Mouse (Mus musculus): ENCODE measurements around the gene Gm156. TPM values are rescaled to one million over a fixed set of nuclear protein-coding genes. Genes with fewer than 3 reads are reported as not detected.

Gm156 gene
- polyA plus RNA-seq, 1 experiment from 2014 or later: not detected

DNA sequence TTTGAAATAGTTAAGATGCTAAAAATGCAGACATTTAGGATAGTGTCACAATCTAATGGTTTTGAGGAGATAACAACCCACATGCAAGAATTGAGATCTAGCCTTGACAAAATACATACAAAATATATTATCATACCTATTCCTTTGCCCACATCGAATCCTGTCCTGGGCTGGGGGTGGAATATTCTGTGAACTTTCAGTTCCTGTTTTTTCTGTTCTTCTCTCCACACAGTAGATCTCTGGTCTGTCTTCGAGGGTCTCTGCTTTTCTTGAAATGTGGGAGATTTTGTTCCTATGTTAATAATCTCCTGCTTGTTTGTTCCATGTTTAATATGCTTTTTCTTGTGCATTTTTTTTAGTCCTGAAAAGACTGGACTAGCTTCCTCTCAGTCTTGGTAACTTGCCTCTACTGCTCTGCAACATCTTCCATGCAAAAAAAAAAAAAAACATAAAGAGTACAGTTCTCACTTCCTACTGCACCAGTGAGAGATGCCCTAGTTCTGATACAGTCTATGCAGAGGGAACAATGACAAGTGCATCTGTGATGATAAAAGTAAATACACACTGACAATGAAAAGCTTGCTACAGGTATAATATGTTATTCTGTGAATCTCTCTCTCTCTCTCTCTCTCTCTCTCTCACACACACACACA, 43.9 kb downstream of the Gm156 start, which contains the start of gene Klri2:
Gene Klri2 (minus strand): TSS at position 416 of the 653 bp plus-strand sequence.
- no peak for ATAC-seq
- H3K4me3 ChIP-seq (ENCODE audit: low read depth, low read length): no peak within 1 kb of the TSS
- H3K27ac ChIP-seq (ENCODE audit: low read depth, low read length): no peak within 1 kb of the TSS
- no peaks in the 10 kb centered on the region for H3K9me3 ChIP-seq (ENCODE audit: control insufficient read depth)
- no peaks in the 10 kb centered on the region for H3K27me3 ChIP-seq (replicated peaks; ENCODE audit: control insufficient read depth, insufficient read depth, low read length)
- H3K36me3 ChIP-seq (ENCODE audit: control insufficient read depth, insufficient read depth): no peaks in the 10 kb centered on the region
- WGBS: 59% methylated on average over 2 of the region's 2 CpGs
- no peak for TF ChIP-seq CTCF (IDR thresholded peaks at IDR 0.05; ENCODE audit: low read depth)
- no peak within 1 kb of the TSS for H3K9ac ChIP-seq (ENCODE audit: low read depth, low read length)
- H3K4me1 ChIP-seq (replicated peaks; ENCODE audit: control insufficient read depth, insufficient read depth, low read length): no peaks in the 10 kb centered on the region
- no peak within 1 kb of the TSS for H3K4me2 ChIP-seq (replicated peaks; ENCODE audit: low read depth)

- H3K4me3 ChIP-seq (ENCODE audit: low read depth, low read length): no peak overlapping the region
- no peaks in the 10 kb centered on the region for H3K27me3 ChIP-seq (replicated peaks; ENCODE audit: control insufficient read depth, insufficient read depth, low read length)
- no peak for ATAC-seq
- no peaks in the 10 kb centered on the region for H3K9me3 ChIP-seq (ENCODE audit: control insufficient read depth)
- no peaks in the 10 kb centered on the region for H3K36me3 ChIP-seq (ENCODE audit: control insufficient read depth, insufficient read depth)
- H3K27ac ChIP-seq (ENCODE audit: low read depth, low read length): no peak overlapping the region
- no peak overlapping the region for H3K4me2 ChIP-seq (replicated peaks; ENCODE audit: low read depth)
- TF ChIP-seq CTCF (IDR thresholded peaks at IDR 0.05; ENCODE audit: low read depth): no peak
- H3K9ac ChIP-seq (ENCODE audit: low read depth, low read length): no peak overlapping the region
- no peaks in the 10 kb centered on the region for H3K4me1 ChIP-seq (replicated peaks; ENCODE audit: control insufficient read depth, insufficient read depth, low read length)
These were observed 47.7 kb downstream of the Gm156 start for GRCm38 (mm10) chr6:129736414-129736813.

DNA sequence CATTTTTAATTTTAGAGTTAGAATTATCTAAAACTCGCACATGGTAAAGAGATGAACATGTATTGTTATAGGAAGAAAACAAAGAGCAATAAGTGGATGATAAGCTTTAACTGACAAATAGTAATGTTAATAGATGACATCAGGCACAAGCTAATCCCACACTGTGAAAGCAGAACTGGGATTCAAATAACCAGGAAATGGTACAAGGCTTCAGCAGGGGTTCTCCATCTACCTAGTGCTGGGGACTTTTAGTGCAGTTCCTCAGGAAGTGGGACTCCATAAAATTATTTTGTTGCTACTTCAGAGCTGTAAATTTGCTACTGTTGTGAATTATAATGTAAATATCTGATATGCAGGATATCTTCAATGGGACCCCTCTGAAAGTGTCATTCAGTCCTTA, 56.8 kb downstream of the Gm156 start:
- Histone ChIP-seq H3K4me1 (replicated peaks; ENCODE audit: control insufficient read depth, insufficient read depth, low read length) (no peaks in the 10 kb centered on the region), H3K9me3 (ENCODE audit: control insufficient read depth) (no peaks in the 10 kb centered on the region), H3K9ac (ENCODE audit: low read depth, low read length) (no peak overlapping the region), H3K27me3 (replicated peaks; ENCODE audit: control insufficient read depth, insufficient read depth, low read length) (no peaks in the 10 kb centered on the region), H3K27ac (ENCODE audit: low read depth, low read length) (no peak overlapping the region), H3K36me3 (ENCODE audit: control insufficient read depth, insufficient read depth) (no peaks in the 10 kb centered on the region), H3K4me3 (ENCODE audit: low read depth, low read length) (no peak overlapping the region), H3K4me2 (replicated peaks; ENCODE audit: low read depth) (no peak overlapping the region)
- ATAC-seq: no peak
- 87% methylated on average over 1 of the region's 1 CpGs for WGBS
- TF ChIP-seq CTCF (IDR thresholded peaks at IDR 0.05; ENCODE audit: low read depth): no peak

DNA sequence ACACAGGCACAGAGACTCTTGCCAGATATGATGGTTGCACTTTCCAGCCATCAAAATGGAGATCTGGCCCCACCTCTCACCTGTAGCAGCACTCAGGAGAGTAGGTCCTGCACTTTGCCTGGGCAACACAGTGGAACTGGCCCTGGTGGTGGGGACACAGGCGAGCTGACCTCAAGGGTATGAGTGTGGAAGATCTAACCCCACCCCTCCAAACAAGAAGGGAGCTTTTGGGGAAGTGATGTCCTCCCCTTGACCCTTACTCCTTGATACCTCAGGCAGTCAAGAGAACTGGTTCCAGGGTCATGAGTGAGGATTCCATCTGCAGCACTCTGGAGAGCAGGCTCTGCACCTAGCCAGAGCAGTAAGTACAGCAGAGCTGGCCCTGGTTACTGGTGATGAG, 62.7 kb downstream of the Gm156 start:
- H3K9me3 ChIP-seq (ENCODE audit: control insufficient read depth): no peaks in the 10 kb centered on the region
- H3K4me3 ChIP-seq (ENCODE audit: low read depth, low read length): no peak overlapping the region
- no peak overlapping the region for H3K9ac ChIP-seq (ENCODE audit: low read depth, low read length)
- WGBS: 48% methylated on average over 1 of the region's 1 CpGs
- no peak overlapping the region for H3K4me2 ChIP-seq (replicated peaks; ENCODE audit: low read depth)
- no peaks in the 10 kb centered on the region for H3K36me3 ChIP-seq (ENCODE audit: control insufficient read depth, insufficient read depth)
- H3K27ac ChIP-seq (ENCODE audit: low read depth, low read length): no peak overlapping the region
- H3K27me3 ChIP-seq (replicated peaks; ENCODE audit: control insufficient read depth, insufficient read depth, low read length): no peaks in the 10 kb centered on the region
- no peak for TF ChIP-seq CTCF (IDR thresholded peaks at IDR 0.05; ENCODE audit: low read depth)
- no peak for ATAC-seq
- no peaks in the 10 kb centered on the region for H3K4me1 ChIP-seq (replicated peaks; ENCODE audit: control insufficient read depth, insufficient read depth, low read length)

DNA sequence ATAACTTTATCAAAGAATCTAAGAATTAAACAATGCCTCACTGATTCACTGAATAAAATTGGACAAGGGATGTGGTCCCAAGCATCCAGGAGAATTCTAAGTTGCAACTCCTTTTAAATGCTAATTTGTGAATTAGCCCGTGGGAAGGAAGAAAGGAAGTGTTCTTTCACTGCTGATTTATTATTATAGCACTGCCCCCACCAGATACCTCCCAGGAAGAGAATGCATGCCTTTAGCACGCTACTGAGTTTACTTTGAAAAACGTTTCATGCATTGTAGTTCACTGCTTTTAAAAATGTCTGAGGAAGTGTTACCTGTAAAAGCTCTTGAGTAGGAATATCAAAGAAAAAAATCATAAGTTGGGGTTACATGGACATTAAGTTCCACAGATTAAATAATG, 63.6 kb downstream of the Gm156 start:
- Histone ChIP-seq H3K4me3 (ENCODE audit: low read depth, low read length) (no peak overlapping the region), H3K4me2 (replicated peaks; ENCODE audit: low read depth) (no peak overlapping the region), H3K9ac (ENCODE audit: low read depth, low read length) (no peak overlapping the region), H3K36me3 (ENCODE audit: control insufficient read depth, insufficient read depth) (no peaks in the 10 kb centered on the region), H3K27ac (ENCODE audit: low read depth, low read length) (no peak overlapping the region), H3K27me3 (replicated peaks; ENCODE audit: control insufficient read depth, insufficient read depth, low read length) (no peaks in the 10 kb centered on the region), H3K9me3 (ENCODE audit: control insufficient read depth) (no peaks in the 10 kb centered on the region), H3K4me1 (replicated peaks; ENCODE audit: control insufficient read depth, insufficient read depth, low read length) (no peaks in the 10 kb centered on the region)
- ATAC-seq: no peak
- WGBS: 27% methylated on average over 3 of the region's 3 CpGs
- no peak for TF ChIP-seq CTCF (IDR thresholded peaks at IDR 0.05; ENCODE audit: low read depth)

GRCm38 (mm10) chr6:129717032-129717431, 67.0 kb downstream of the Gm156 start, which contains the start of gene Klri1:
Klri1 (minus strand) TSS chr6:129717132.
- no peak within 1 kb of the TSS for H3K4me3 ChIP-seq (ENCODE audit: low read depth, low read length)
- no peaks in the 10 kb centered on the region for H3K36me3 ChIP-seq (ENCODE audit: control insufficient read depth, insufficient read depth)
- WGBS: 80% methylated on average over 4 of the region's 4 CpGs
- no peak for TF ChIP-seq CTCF (IDR thresholded peaks at IDR 0.05; ENCODE audit: low read depth)
- ATAC-seq: no peak
- H3K27me3 ChIP-seq (replicated peaks; ENCODE audit: control insufficient read depth, insufficient read depth, low read length): no peaks in the 10 kb centered on the region
- no peak within 1 kb of the TSS for H3K9ac ChIP-seq (ENCODE audit: low read depth, low read length)
- no peak within 1 kb of the TSS for H3K27ac ChIP-seq (ENCODE audit: low read depth, low read length)
- H3K9me3 ChIP-seq (ENCODE audit: control insufficient read depth): no peaks in the 10 kb centered on the region
- no peak within 1 kb of the TSS for H3K4me2 ChIP-seq (replicated peaks; ENCODE audit: low read depth)
- no peaks in the 10 kb centered on the region for H3K4me1 ChIP-seq (replicated peaks; ENCODE audit: control insufficient read depth, insufficient read depth, low read length)

Other genes starting within 250 kb of the Gm156 start
- gene Klre1, start 206.4 kb downstream of the Gm156 start, polyA plus RNA-seq (2015; fragmentation: Nextera tagmentation; extraction: Ambion mirVana): not detected in 2 replicates
- gene Klrd1, start 192.5 kb downstream of the Gm156 start, polyA plus RNA-seq (2015; fragmentation: Nextera tagmentation; extraction: Ambion mirVana): 0.99 and 1.4 TPM in 2 replicates
- gene Klrk1, start 160.4 kb downstream of the Gm156 start, polyA plus RNA-seq (2015; fragmentation: Nextera tagmentation; extraction: Ambion mirVana): 0.35 and 0.59 TPM in 2 replicates
- gene Klrc3, start 140.9 kb downstream of the Gm156 start, polyA plus RNA-seq (2015; fragmentation: Nextera tagmentation; extraction: Ambion mirVana): not detected in 2 replicates
- gene Klrc2, start 123.6 kb downstream of the Gm156 start, polyA plus RNA-seq (2015; fragmentation: Nextera tagmentation; extraction: Ambion mirVana): 0.20 TPM in 1 of 2 replicates, not detected in the other
- 0.09 and 0.29 TPM in 2 replicates for gene Klrc1, start 105.3 kb downstream of the Gm156 start, polyA plus RNA-seq (2015; fragmentation: Nextera tagmentation; extraction: Ambion mirVana)
- gene Klri1, start 67.1 kb downstream of the Gm156 start, polyA plus RNA-seq (2015; fragmentation: Nextera tagmentation; extraction: Ambion mirVana): not detected in 2 replicates
- gene Klri2, start 43.8 kb downstream of the Gm156 start, polyA plus RNA-seq (2015; fragmentation: Nextera tagmentation; extraction: Ambion mirVana): 0.04 and 0.05 TPM in 2 replicates
- gene Gm17631, start 78.4 kb upstream of the Gm156 start, polyA plus RNA-seq (2015; fragmentation: Nextera tagmentation; extraction: Ambion mirVana): not detected in 2 replicates
- gene Klra17, start 92.4 kb upstream of the Gm156 start, polyA plus RNA-seq (2015; fragmentation: Nextera tagmentation; extraction: Ambion mirVana): not detected in 2 replicates
- gene Klra5, start 133.4 kb upstream of the Gm156 start, polyA plus RNA-seq (2015; fragmentation: Nextera tagmentation; extraction: Ambion mirVana): 0.48 TPM in 1 of 2 replicates, not detected in the other
- not detected in 2 replicates for gene Klra6, start 242.7 kb upstream of the Gm156 start, polyA plus RNA-seq (2015; fragmentation: Nextera tagmentation; extraction: Ambion mirVana)